Mouse (Mus musculus) megakaryocyte, embryonic 14.5 days (primary cell): ENCODE data around the gene Gm11549. TPM values are rescaled to one million over a fixed set of nuclear protein-coding genes. Genes with fewer than 3 reads are reported as not detected.

Source experiments
- H3K27me3 ChIP-seq: replicated peaks from 2 replicates; pipeline ENCODE3; 2012; ENCODE audit warnings: inconsistent platforms
- H3K36me3 ChIP-seq: replicated peaks from 2 replicates; pipeline ENCODE3; 2012; ENCODE audit warnings: low read length, inconsistent platforms, mixed read lengths
- H3K4me1 ChIP-seq: 2 replicates; pipeline ENCODE4 v1.6.1; 2012; ENCODE audit warnings: inconsistent platforms
- H3K4me3 ChIP-seq: replicated peaks from 2 replicates; pipeline ENCODE3; 2012; ENCODE audit warnings: moderate library complexity, mild to moderate bottlenecking, inconsistent platforms
- H3K9me3 ChIP-seq: 2 replicates; pipeline ENCODE4 v1.6.1; 2012; ENCODE audit warnings: inconsistent platforms
- FLI1 ChIP-seq: IDR thresholded peaks from 2 replicates; pipeline ENCODE4 v1.6.1; 2012; ENCODE audit warnings: low read length, inconsistent platforms, mixed read lengths
- GATA1 ChIP-seq: IDR thresholded peaks from 3 replicates; pipeline ENCODE4 v1.6.1; 2012; ENCODE audit warnings: mixed read lengths, low read length, inconsistent platforms, borderline replicate concordance
- polyA plus RNA-seq: library from polyadenylated mRNA; stranded (reverse); fragments of >175 nt; gene quantifications from 2 replicates; pipeline ENCODE4 v1.2.3, GENCODE M21; 2012; ENCODE audit warnings: low replicate concordance; ENCODE audit not compliant: insufficient read depth

Gm11549 gene
- polyA plus RNA-seq, 1 experiment: not detected

- H3K4me3 ChIP-seq: no peak overlapping the region
- H3K36me3 ChIP-seq: no peaks in the 10 kb centered on the region
- TF ChIP-seq GATA1 (no peak), FLI1 (no peak)
- H3K9me3 ChIP-seq: peaks cover 8% of the 10 kb centered on the region; the same call in 1 of the 2 replicates
- H3K27me3 ChIP-seq: peaks cover 14% of the 10 kb centered on the region
- peaks cover 31% of the 10 kb centered on the region for H3K4me1 ChIP-seq
These were observed 24.9 kb downstream of the Gm11549 start for GRCm38 (mm10) chr3:36496746-36497145.

DNA sequence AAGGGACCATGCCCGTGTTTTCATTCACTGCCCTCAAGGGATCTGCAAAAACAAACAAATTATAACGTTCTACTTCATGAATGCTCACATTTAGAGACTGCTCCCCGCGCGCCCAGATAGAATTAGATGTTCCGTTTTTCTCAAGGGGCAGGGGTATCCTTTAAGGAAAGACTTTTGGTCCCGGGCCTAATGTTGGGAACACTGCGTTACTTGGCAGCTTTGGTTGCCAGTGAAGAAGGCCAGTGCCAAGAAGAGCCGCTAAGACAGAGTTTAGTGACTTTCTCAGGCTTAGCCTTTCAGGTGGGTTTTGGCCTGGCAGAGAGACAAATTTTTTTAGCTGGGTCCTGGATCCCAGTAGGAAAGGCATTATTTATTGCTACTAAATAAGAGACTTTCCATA lies 25.3 kb downstream of the Gm11549 start:
- TF ChIP-seq FLI1 (no peak), GATA1 (no peak)
- no peaks in the 10 kb centered on the region for H3K36me3 ChIP-seq
- H3K4me3 ChIP-seq: no peak overlapping the region
- H3K27me3 ChIP-seq: peaks cover 12% of the 10 kb centered on the region
- peaks cover 8% of the 10 kb centered on the region; the same call in 1 of the 2 replicates for H3K9me3 ChIP-seq
- peaks cover 36% of the 10 kb centered on the region for H3K4me1 ChIP-seq

DNA sequence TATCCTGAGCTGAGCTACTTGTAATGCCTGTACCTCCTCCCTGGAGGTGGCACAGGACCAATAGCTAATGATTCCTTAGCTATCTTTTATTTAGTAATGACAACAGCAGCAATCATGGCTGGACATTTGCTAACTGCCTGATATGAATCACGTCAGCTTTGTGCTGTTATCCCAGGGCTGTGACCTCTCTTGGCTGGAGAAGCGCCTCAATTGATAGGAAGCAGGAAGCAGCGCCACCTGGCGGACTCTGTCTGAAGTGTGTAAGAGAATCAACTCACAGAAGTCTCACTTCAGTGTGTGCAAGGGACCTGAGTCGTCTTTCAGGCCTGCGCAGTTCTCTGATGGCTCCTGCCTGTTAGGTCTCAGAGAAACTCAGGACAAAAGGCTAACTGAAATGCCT lies 26.2 kb downstream of the Gm11549 start:
- H3K4me1 ChIP-seq: peaks cover 38% of the 10 kb centered on the region
- no peak for TF ChIP-seq FLI1
- TF ChIP-seq GATA1: no peak
- H3K9me3 ChIP-seq: peaks cover 8% of the 10 kb centered on the region; the same call in 1 of the 2 replicates
- peak overlapping the region; percentile 88 for H3K4me3 ChIP-seq
- no peaks in the 10 kb centered on the region for H3K36me3 ChIP-seq
- H3K27me3 ChIP-seq: peaks cover 11% of the 10 kb centered on the region

DNA sequence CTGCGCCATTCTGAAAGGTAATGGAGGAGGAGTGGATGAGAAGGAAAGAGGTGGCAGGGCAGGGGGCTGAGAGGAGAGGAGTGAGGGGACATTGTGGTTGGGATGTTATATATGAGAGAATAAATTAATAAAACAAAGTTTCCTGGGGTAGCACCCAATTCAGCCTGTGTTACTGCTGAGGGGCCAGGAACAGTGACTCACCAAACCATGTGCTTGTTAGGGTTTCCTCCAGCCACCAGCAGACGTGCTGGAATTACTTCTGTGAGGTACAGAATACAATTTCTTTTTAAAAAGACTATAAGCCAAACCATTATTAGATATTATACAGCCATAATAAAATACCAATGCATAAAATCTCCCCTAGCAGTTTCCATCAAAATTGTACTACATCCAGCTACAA lies 27.0 kb downstream of the Gm11549 start:
- Histone ChIP-seq H3K9me3 (peaks cover 4% of the 10 kb centered on the region; the same call in 1 of the 2 replicates), H3K4me1 (peaks cover 38% of the 10 kb centered on the region), H3K27me3 (peaks cover 11% of the 10 kb centered on the region), H3K4me3 (no peak overlapping the region), H3K36me3 (no peaks in the 10 kb centered on the region)
- TF ChIP-seq FLI1 (no peak), GATA1 (no peak)

DNA sequence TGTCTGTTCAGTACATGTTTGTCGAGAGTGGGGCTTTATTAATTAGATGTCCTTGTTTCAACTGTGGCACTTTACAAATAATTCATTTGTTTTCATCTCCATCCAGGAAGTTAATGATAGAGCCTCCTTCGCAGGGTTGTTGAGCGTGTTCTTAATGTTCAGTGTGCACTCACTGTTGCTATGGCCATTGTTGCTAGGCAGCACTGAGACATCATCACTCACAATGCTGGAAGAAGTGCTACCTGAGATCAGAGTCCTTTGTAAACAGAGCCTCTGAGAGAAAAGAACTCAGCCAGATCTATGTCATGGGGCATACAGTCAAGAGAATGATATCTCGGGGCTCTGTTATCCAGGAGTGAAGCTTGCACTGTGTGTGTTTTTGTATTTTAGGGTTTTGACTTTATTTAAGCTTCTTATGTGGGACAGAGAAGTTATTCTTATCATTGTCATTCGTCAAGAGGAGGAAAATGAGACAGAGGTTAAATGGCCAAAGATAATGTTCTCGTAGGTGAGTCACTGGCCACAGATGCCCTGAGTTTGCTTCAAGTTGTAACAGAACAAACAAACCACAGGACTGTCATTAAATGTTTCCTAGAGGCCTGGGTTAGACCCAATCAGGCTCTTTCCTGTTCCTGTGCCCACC lies 27.9 kb downstream of the Gm11549 start:
- TF ChIP-seq FLI1: no peak
- no peak for TF ChIP-seq GATA1
- Histone ChIP-seq H3K9me3 (peaks cover 4% of the 10 kb centered on the region; the same call in 1 of the 2 replicates), H3K36me3 (no peaks in the 10 kb centered on the region), H3K27me3 (peaks cover 6% of the 10 kb centered on the region), H3K4me1 (peaks cover 44% of the 10 kb centered on the region), H3K4me3 (no peak overlapping the region)

GRCm38 (mm10) chr3:36492716-36493391 lies 28.8 kb downstream of the Gm11549 start:
- H3K9me3 ChIP-seq: peaks cover 4% of the 10 kb centered on the region; the same call in 1 of the 2 replicates

DNA sequence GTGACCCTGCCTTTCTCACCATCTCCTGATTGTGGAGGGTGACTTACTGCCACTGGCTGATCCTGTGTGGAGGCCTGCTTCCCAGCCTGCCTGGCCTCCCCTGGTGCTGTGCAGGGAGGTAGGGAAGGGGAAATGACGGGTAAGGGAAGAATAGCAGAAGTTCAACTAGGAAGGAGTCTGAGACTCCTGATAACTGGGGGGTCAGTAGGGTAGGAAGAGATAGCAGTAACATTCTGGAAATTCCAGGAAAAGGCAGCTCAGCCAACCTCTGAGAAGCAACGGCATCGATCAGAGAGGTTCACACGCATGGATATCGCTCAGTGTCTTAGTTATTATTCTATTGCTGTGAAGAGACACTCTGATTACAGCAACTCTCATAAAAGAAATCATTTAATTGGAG lies 30.1 kb downstream of the Gm11549 start:
- Histone ChIP-seq H3K4me1 (peaks cover 46% of the 10 kb centered on the region), H3K4me3 (no peak overlapping the region), H3K27me3 (no peaks in the 10 kb centered on the region), H3K9me3 (peaks cover 4% of the 10 kb centered on the region; the same call in 1 of the 2 replicates), H3K36me3 (no peaks in the 10 kb centered on the region)
- TF ChIP-seq GATA1 (no peak), FLI1 (no peak)

More at GRCm38 (mm10) chr3:36492716-36493391, 28.8 kb downstream of the Gm11549 start:
- TF ChIP-seq FLI1: no peak
- no peak for TF ChIP-seq GATA1
- Histone ChIP-seq H3K4me1 (peaks cover 45% of the 10 kb centered on the region), H3K27me3 (peaks cover 5% of the 10 kb centered on the region), H3K4me3 (no peak overlapping the region), H3K36me3 (no peaks in the 10 kb centered on the region)

DNA sequence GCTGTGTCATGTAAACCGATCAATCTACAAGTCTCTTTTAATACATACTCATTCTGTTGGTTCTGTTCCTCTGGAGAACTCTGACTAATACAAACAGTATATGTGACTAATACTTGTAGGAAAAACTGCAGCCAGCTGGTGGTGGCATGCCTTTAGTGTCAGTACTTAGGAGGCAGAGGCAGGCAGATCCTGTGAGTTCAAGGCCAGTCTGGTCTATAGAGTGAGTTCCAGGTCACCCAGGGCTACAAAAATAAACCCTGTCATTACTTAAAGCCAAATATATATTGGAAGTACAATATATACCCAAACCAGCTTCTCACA lies 32.1 kb downstream of the Gm11549 start:
- TF ChIP-seq FLI1 (no peak), GATA1 (no peak)
- H3K4me3 ChIP-seq: no peak overlapping the region
- peaks cover 4% of the 10 kb centered on the region; the same call in 1 of the 2 replicates for H3K9me3 ChIP-seq
- H3K4me1 ChIP-seq: peaks cover 36% of the 10 kb centered on the region
- no peaks in the 10 kb centered on the region for H3K36me3 ChIP-seq
- H3K27me3 ChIP-seq: no peaks in the 10 kb centered on the region

GRCm38 (mm10) chr3:36488899-36489589 lies 32.6 kb downstream of the Gm11549 start:
- TF ChIP-seq GATA1: no peak
- TF ChIP-seq FLI1: no peak
- Histone ChIP-seq H3K36me3 (no peaks in the 10 kb centered on the region), H3K27me3 (no peaks in the 10 kb centered on the region), H3K4me1 (peaks cover 31% of the 10 kb centered on the region), H3K4me3 (no peak overlapping the region), H3K9me3 (peaks cover 4% of the 10 kb centered on the region; the same call in 1 of the 2 replicates)

DNA sequence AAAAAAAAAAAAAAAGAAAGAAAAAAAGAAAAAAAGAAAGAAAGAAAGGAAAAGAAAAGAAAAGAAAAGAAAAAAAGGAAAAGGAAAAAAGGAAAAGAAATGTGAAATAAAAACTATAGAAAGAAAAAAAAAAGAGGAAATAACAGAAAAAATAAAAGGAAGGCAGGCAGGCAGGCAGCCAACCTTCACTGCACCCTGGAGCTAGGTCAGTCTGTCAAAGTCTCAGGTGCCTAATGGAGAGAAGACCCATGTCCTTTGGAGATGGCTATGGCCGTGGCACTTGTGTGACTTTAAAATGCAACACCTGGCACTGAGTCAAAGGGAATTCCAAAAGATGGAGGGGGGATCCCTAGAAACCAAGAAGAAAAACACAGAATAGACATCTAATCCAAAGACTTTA lies 33.2 kb downstream of the Gm11549 start:
- H3K27me3 ChIP-seq: no peaks in the 10 kb centered on the region
- no peak for TF ChIP-seq GATA1
- TF ChIP-seq FLI1: no peak

More for the DNA sequence above, 33.2 kb downstream of the Gm11549 start:
- Histone ChIP-seq H3K9me3 (peaks cover 4% of the 10 kb centered on the region; the same call in 1 of the 2 replicates), H3K4me1 (peaks cover 30% of the 10 kb centered on the region), H3K36me3 (no peaks in the 10 kb centered on the region), H3K4me3 (no peak overlapping the region)
